Mouse (Mus musculus) intestine, embryonic 16.5 days (tissue): ENCODE data around the gene Tex36. TPM values are rescaled to one million over a fixed set of nuclear protein-coding genes. Genes with fewer than 3 reads are reported as not detected.

Source experiments
- ATAC-seq: fragments of 200-750 bp; cut with Nextera tagmentation; 2 replicates; pipeline ENCODE4 v1.8.0; 2017; ENCODE audit warnings: moderate TSS enrichment, moderate library complexity
- H3K27ac ChIP-seq: fragments of 300-500 bp; sonication (generic); 2 replicates; pipeline ENCODE4 v1.5.1; 2014; ENCODE audit warnings: mild to moderate bottlenecking, low read length
- H3K27me3 ChIP-seq: fragments of 300-500 bp; sonication (generic); replicated peaks from 2 replicates; pipeline ENCODE4 v1.6.1; 2014; ENCODE audit warnings: low read length, control low read depth, mixed read lengths; ENCODE audit not compliant: control insufficient read depth, insufficient read depth
- H3K36me3 ChIP-seq: fragments of 300-500 bp; sonication (generic); 2 replicates; pipeline ENCODE4 v1.6.1; 2014; ENCODE audit warnings: low read length, control low read depth; ENCODE audit not compliant: control insufficient read depth, insufficient read depth
- H3K4me1 ChIP-seq: fragments of 300-500 bp; sonication (generic); 2 replicates; pipeline ENCODE4 v1.6.1; 2014; ENCODE audit warnings: low read length, control low read depth, mixed read lengths; ENCODE audit not compliant: control insufficient read depth, insufficient read depth
- H3K4me2 ChIP-seq: fragments of 300-500 bp; sonication (generic); 2 replicates; pipeline ENCODE4 v1.6.1; 2014; ENCODE audit warnings: low read depth, low read length, control low read depth
- H3K4me3 ChIP-seq: fragments of 300-500 bp; sonication (generic); 2 replicates; pipeline ENCODE4 v1.5.1; 2014; ENCODE audit warnings: mild to moderate bottlenecking, low read length
- H3K9ac ChIP-seq: fragments of 300-500 bp; sonication (generic); 2 replicates; pipeline ENCODE4 v1.6.1; 2014; ENCODE audit warnings: low read depth, low read length
- H3K9me3 ChIP-seq: fragments of 300-500 bp; sonication (generic); 2 replicates; pipeline ENCODE4 v1.6.1; 2016; ENCODE audit warnings: low read length, control low read depth; ENCODE audit not compliant: control insufficient read depth
- WGBS: fragments of 180-500 bp; shearing (Covaris S2); extraction: QIAGEN DNeasy Blood & Tissue Kit; methylation state at CpG from one replicate; pipeline ENCODE4 v1.1.7; 2014; 5-methylcytosine and 5-hydroxymethylcytosine counted together
- polyA plus RNA-seq: library from polyadenylated mRNA; unstranded; fragments of >200 nt; fragmentation: Nextera tagmentation; extraction: Ambion mirVana; gene quantifications from 2 replicates; pipeline ENCODE4 v1.2.1, GENCODE M21; 2015

The Tex36 gene
- polyA plus RNA-seq, 1 experiment from 2014 or later = 0.13 TPM

GRCm38 (mm10) chr7:133571927-133572326 lies 30.0 kb downstream of the Tex36 start:
- Histone ChIP-seq H3K9me3 (no peaks in the 10 kb centered on the region), H3K4me3 (no peak overlapping the region), H3K36me3 (no peaks in the 10 kb centered on the region), H3K27me3 (no peaks in the 10 kb centered on the region), H3K9ac (no peak overlapping the region), H3K4me2 (no peak overlapping the region), H3K4me1 (peaks cover 8% of the 10 kb centered on the region; the same call in 1 of the 2 replicates), H3K27ac (no peak overlapping the region)
- ATAC-seq = no peak
- WGBS = 27% methylated on average over 3 of the region's 3 CpGs

DNA sequence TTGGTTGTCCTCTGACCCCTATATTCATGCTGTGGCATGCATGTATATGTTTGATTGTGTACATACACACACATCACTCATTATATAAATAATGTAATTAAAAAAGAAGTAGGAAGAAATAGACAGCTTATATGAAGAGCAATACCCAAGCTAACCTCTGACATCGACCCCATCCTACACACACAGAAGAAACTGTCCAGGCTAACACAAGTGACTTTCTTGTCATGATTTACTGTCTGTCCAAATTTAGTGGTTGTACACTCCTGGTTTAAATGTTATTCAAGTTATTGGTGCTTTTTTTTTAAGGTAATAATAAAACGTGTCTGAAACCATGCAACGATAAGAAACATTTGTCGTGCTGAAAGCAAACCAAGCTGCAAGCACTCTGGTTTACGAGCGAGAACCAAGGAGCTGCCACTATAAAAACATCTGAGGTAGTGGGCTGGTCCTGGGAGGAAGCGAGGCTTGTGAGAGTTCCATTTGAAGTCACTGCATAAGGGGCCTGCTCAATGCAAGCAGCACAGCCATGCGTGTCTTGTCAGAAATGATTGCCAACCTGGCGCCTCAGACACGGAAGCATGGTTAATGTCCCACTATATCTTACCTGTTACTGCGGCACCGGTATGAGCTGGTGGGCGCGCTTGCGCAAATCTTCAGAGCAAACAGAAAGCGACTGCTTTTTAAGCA lies 32.6 kb downstream of the Tex36 start:
- Histone ChIP-seq H3K9ac (no peak overlapping the region), H3K4me1 (peaks cover 5% of the 10 kb centered on the region; the same call in 1 of the 2 replicates), H3K9me3 (no peaks in the 10 kb centered on the region), H3K27ac (no peak overlapping the region), H3K4me2 (no peak overlapping the region), H3K27me3 (no peaks in the 10 kb centered on the region), H3K36me3 (no peaks in the 10 kb centered on the region), H3K4me3 (no peak overlapping the region)
- ATAC-seq = no peak
- 56% methylated on average over 16 of the region's 16 CpGs for WGBS

GRCm38 (mm10) chr7:133564600-133564999 lies 37.4 kb downstream of the Tex36 start:
- WGBS = 82% methylated on average over 8 of the region's 8 CpGs
- no peak overlapping the region for H3K9ac ChIP-seq
- H3K36me3 ChIP-seq = no peaks in the 10 kb centered on the region
- no peak overlapping the region for H3K4me2 ChIP-seq
- no peaks in the 10 kb centered on the region for H3K27me3 ChIP-seq
- H3K4me1 ChIP-seq = no peaks in the 10 kb centered on the region
- no peak for ATAC-seq
- no peak overlapping the region for H3K4me3 ChIP-seq
- no peaks in the 10 kb centered on the region for H3K9me3 ChIP-seq
- H3K27ac ChIP-seq = no peak overlapping the region

GRCm38 (mm10) chr7:133563175-133563824 lies 38.7 kb downstream of the Tex36 start:
- H3K9me3 ChIP-seq = no peaks in the 10 kb centered on the region
- no peak overlapping the region for H3K4me2 ChIP-seq
- no peaks in the 10 kb centered on the region for H3K36me3 ChIP-seq
- no peak overlapping the region for H3K4me3 ChIP-seq
- H3K27me3 ChIP-seq = no peaks in the 10 kb centered on the region
- H3K9ac ChIP-seq = no peak overlapping the region
- WGBS = 83% methylated on average over 3 of the region's 3 CpGs
- no peak for ATAC-seq
- H3K4me1 ChIP-seq = no peaks in the 10 kb centered on the region
- H3K27ac ChIP-seq = no peak overlapping the region

DNA sequence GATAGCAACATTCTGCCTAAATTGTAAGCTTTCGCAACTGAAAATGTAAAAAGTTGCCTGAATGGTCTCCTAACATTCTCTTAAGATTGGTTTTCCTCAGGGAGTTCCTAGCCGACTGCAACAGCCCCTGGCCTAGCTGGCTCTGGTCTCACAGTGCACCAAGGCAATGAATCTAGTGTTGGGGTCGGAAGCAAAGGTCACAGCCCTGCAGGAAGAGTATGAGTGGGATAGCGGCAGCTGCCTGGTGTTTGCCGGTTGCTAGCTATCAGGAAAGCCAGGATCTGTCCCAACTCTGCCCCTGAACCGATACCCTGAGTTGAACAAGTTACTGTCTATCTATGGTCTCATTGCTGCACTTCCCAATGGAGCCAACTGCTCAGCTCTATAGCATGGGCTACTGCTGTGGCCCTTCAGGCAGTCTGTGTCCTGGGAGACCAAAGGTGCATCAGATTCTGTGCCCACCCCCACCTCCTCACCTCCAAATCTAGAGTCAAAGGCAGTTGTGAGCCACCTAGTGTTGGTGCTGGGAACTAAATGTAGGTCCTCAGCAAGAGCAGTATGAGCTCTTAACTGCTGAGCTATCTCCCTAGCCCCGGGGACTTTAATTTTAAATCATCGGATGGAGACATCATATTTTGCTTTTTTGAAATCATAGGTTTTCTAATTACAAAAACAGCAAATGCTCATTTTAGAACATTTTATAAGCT lies 46.0 kb downstream of the Tex36 start:
- Histone ChIP-seq H3K36me3 (no peaks in the 10 kb centered on the region), H3K27ac (no peak overlapping the region), H3K9me3 (no peaks in the 10 kb centered on the region), H3K4me2 (no peak overlapping the region), H3K27me3 (no peaks in the 10 kb centered on the region), H3K4me3 (no peak overlapping the region), H3K9ac (no peak overlapping the region), H3K4me1 (no peaks in the 10 kb centered on the region)
- no peak for ATAC-seq
- 55% methylated on average over 8 of the region's 8 CpGs for WGBS

DNA sequence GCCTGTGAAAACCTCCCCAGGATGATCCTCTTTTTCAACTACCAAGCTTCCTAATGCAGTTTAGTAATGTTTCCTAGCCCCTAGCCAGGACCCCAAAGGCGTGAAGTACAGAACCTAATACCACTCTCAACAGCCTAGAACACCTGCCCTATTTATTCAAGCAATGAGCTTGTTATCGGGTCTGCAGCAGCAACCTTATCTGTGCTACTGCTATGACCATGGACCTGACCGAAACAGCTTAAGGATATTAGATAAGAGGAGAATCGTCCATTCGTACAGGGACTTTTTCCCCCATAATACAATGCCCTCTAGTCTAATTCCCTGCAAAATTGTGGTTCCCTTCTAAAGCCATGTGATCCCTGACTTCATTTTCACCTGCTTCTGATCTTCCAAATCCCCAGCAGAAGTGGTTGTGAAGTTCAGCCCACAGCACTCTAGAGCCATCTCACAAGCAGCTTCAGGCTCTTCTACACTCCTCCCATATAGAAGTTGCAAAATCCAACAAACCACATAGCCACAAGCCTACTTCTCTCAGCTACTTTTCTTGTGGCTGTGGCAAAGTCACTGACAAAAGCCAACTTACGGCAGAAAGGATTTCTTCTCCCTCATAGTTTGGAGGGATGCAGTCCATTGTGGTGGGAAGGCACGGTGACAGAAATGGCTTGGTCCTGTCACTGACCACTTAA lies 49.5 kb downstream of the Tex36 start:
- no peak overlapping the region for H3K4me2 ChIP-seq
- 73% methylated on average over 7 of the region's 7 CpGs for WGBS
- H3K27me3 ChIP-seq = no peaks in the 10 kb centered on the region
- no peaks in the 10 kb centered on the region for H3K4me1 ChIP-seq
- no peak overlapping the region for H3K27ac ChIP-seq
- no peak overlapping the region for H3K9ac ChIP-seq
- H3K4me3 ChIP-seq = no peak overlapping the region
- no peak for ATAC-seq
- H3K36me3 ChIP-seq = no peaks in the 10 kb centered on the region
- no peaks in the 10 kb centered on the region for H3K9me3 ChIP-seq

DNA sequence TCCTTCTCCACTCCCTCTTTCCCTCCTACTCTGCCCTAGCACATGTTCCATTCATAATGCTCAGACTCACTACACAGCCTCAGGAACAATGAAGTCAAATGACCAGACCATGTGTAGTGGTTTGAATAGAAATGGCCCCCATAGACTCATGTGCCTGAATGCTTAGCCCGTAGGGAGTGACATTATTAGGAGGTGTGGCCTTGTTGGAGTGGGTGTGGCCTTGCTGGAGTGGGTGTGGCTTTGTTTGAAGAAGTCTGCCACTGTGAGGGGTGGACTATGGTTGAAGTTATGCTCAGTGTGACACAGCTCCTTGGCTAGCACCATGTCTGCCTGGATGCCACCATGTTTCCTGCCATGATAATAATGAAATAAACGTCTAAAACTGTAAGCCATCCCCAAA lies 51.0 kb downstream of the Tex36 start:
- Histone ChIP-seq H3K9me3 (no peaks in the 10 kb centered on the region), H3K9ac (no peak overlapping the region), H3K4me1 (no peaks in the 10 kb centered on the region), H3K36me3 (no peaks in the 10 kb centered on the region), H3K27ac (no peak overlapping the region), H3K27me3 (no peaks in the 10 kb centered on the region), H3K4me3 (no peak overlapping the region), H3K4me2 (no peak overlapping the region)
- 58% methylated on average over 2 of the region's 2 CpGs for WGBS
- ATAC-seq = no peak

- no peak for ATAC-seq
- Histone ChIP-seq H3K27me3 (no peaks in the 10 kb centered on the region), H3K9me3 (no peaks in the 10 kb centered on the region), H3K4me3 (no peak overlapping the region), H3K4me2 (no peak overlapping the region), H3K9ac (no peak overlapping the region), H3K27ac (no peak overlapping the region), H3K4me1 (no peaks in the 10 kb centered on the region), H3K36me3 (no peaks in the 10 kb centered on the region)
- 69% methylated on average over 4 of the region's 4 CpGs for WGBS
These were observed 53.5 kb downstream of the Tex36 start for GRCm38 (mm10) chr7:133548434-133548833.

- Histone ChIP-seq H3K4me3 (no peak overlapping the region), H3K9me3 (no peaks in the 10 kb centered on the region), H3K9ac (no peak overlapping the region), H3K27ac (no peak overlapping the region), H3K27me3 (no peaks in the 10 kb centered on the region), H3K36me3 (no peaks in the 10 kb centered on the region), H3K4me1 (no peaks in the 10 kb centered on the region), H3K4me2 (no peak overlapping the region)
- 81% methylated on average over 3 of the region's 3 CpGs for WGBS
- ATAC-seq = no peak
These were observed 56.3 kb downstream of the Tex36 start for GRCm38 (mm10) chr7:133545631-133546030.
